Mouse (Mus musculus): Measurements from ENCODE around the gene Naa10. TPM values are rescaled to one million over a fixed set of nuclear protein-coding genes. Genes with fewer than 3 reads are reported as not detected.

Gene Naa10
- polyA plus RNA-seq, 1 experiment from 2014 or later: 136 TPM

- Histone ChIP-seq H3K9ac (no peak overlapping the region), H3K36me3 (peaks cover 79% of the 10 kb centered on the region)
These were observed 27.6 kb upstream of the Naa10 start for GRCm38 (mm10) chrX:73949341-73949740.

GRCm38 (mm10) chrX:73948647-73949046 is 26.9 kb upstream of the Naa10 start:
- no peaks in the 10 kb centered on the region for H3K27me3 ChIP-seq
- H3K4me3 ChIP-seq: no peak overlapping the region
- no peak overlapping the region for H3K4me2 ChIP-seq (replicated peaks)
- WGBS: 34% methylated on average over 4 of the region's 4 CpGs
- no peak overlapping the region for H3K27ac ChIP-seq
- no peaks in the 10 kb centered on the region for H3K4me1 ChIP-seq
- H3K9me3 ChIP-seq: no peaks in the 10 kb centered on the region
- no peak for ATAC-seq (ENCODE audit: insufficient number of reproducible peaks, insufficient read depth, low FRiP score, low TSS enrichment)
- H3K9ac ChIP-seq: no peak overlapping the region
- H3K36me3 ChIP-seq: peaks cover 77% of the 10 kb centered on the region

More at GRCm38 (mm10) chrX:73949341-73949740, 27.6 kb upstream of the Naa10 start:
- Histone ChIP-seq H3K27me3 (no peaks in the 10 kb centered on the region), H3K4me1 (no peaks in the 10 kb centered on the region), H3K27ac (no peak overlapping the region), H3K4me2 (replicated peaks) (no peak overlapping the region), H3K4me3 (no peak overlapping the region), H3K9me3 (no peaks in the 10 kb centered on the region)
- 91% methylated on average over 10 of the region's 10 CpGs for WGBS
- no peak for ATAC-seq (ENCODE audit: insufficient number of reproducible peaks, insufficient read depth, low FRiP score, low TSS enrichment)

- Histone ChIP-seq H3K27ac (no peak overlapping the region), H3K4me3 (no peak overlapping the region), H3K9ac (no peak overlapping the region), H3K9me3 (no peaks in the 10 kb centered on the region), H3K36me3 (peaks cover 73% of the 10 kb centered on the region), H3K27me3 (no peaks in the 10 kb centered on the region), H3K4me2 (replicated peaks) (no peak overlapping the region), H3K4me1 (no peaks in the 10 kb centered on the region)
- 90% methylated on average over 6 of the region's 6 CpGs for WGBS
- ATAC-seq (ENCODE audit: insufficient number of reproducible peaks, insufficient read depth, low FRiP score, low TSS enrichment): no peak
These were observed 25.2 kb upstream of the Naa10 start for GRCm38 (mm10) chrX:73946896-73947295.

GRCm38 (mm10) chrX:73942294-73942693 is 20.6 kb upstream of the Naa10 start:
- no peaks in the 10 kb centered on the region for H3K4me1 ChIP-seq
- no peak overlapping the region for H3K4me3 ChIP-seq
- H3K36me3 ChIP-seq: peaks cover 43% of the 10 kb centered on the region
- 83% methylated on average over 2 of the region's 2 CpGs for WGBS
- no peaks in the 10 kb centered on the region for H3K9me3 ChIP-seq
- no peak overlapping the region for H3K9ac ChIP-seq
- no peak overlapping the region for H3K4me2 ChIP-seq (replicated peaks)
- H3K27ac ChIP-seq: no peak overlapping the region
- no peak for ATAC-seq (ENCODE audit: insufficient number of reproducible peaks, insufficient read depth, low FRiP score, low TSS enrichment)
- no peaks in the 10 kb centered on the region for H3K27me3 ChIP-seq

- ATAC-seq (ENCODE audit: insufficient number of reproducible peaks, insufficient read depth, low FRiP score, low TSS enrichment): no peak
- Histone ChIP-seq H3K4me1 (no peaks in the 10 kb centered on the region), H3K36me3 (peaks cover 38% of the 10 kb centered on the region), H3K9me3 (no peaks in the 10 kb centered on the region), H3K27me3 (no peaks in the 10 kb centered on the region), H3K9ac (no peak overlapping the region), H3K4me2 (replicated peaks) (no peak overlapping the region), H3K4me3 (no peak overlapping the region), H3K27ac (no peak overlapping the region)
- 94% methylated on average over 2 of the region's 2 CpGs for WGBS
These were observed 20.1 kb upstream of the Naa10 start for GRCm38 (mm10) chrX:73941860-73942259.

GRCm38 (mm10) chrX:73931871-73932270 is 10.1 kb upstream of the Naa10 start:
- Histone ChIP-seq H3K9me3 (no peaks in the 10 kb centered on the region), H3K4me2 (replicated peaks) (no peak overlapping the region), H3K9ac (no peak overlapping the region), H3K27ac (no peak overlapping the region), H3K27me3 (no peaks in the 10 kb centered on the region), H3K4me1 (no peaks in the 10 kb centered on the region), H3K4me3 (no peak overlapping the region), H3K36me3 (no peaks in the 10 kb centered on the region)
- no peak for ATAC-seq (ENCODE audit: insufficient number of reproducible peaks, insufficient read depth, low FRiP score, low TSS enrichment)
- WGBS: 74% methylated on average over 2 of the region's 2 CpGs

- Histone ChIP-seq H3K9me3 (no peaks in the 10 kb centered on the region), H3K4me1 (no peaks in the 10 kb centered on the region), H3K27me3 (no peaks in the 10 kb centered on the region), H3K4me3 (peak within 1 kb of the TSS; percentile 17; the same call in 1 of the 2 replicates), H3K36me3 (no peaks in the 10 kb centered on the region), H3K27ac (no peak within 1 kb of the TSS), H3K9ac (no peak within 1 kb of the TSS; the same call in 1 of the 2 replicates), H3K4me2 (replicated peaks) (peak within 1 kb of the TSS; percentile 35)
- WGBS: 39% methylated on average over 17 of the region's 17 CpGs
- peak; percentile 69; the same call in 1 of the 2 replicates for ATAC-seq (ENCODE audit: insufficient number of reproducible peaks, insufficient read depth, low FRiP score, low TSS enrichment)
These were observed 8.8 kb upstream of the Naa10 start, which contains the start of gene Renbp for GRCm38 (mm10) chrX:73930402-73931062. Gene Renbp (minus strand): TSS chrX:73930850.

- H3K4me1 ChIP-seq: no peaks in the 10 kb centered on the region
- no peaks in the 10 kb centered on the region for H3K27me3 ChIP-seq
- H3K4me2 ChIP-seq (replicated peaks): peak overlapping the region; percentile 62
- peak overlapping the region; percentile 75; the same call in 1 of the 2 replicates for H3K27ac ChIP-seq
- H3K9ac ChIP-seq: 0 out of 2 replicates have a peak overlapping the region, but pooled peaks have one; percentile 38
- peak overlapping the region; percentile 51 for H3K4me3 ChIP-seq
- peaks cover 8% of the 10 kb centered on the region; the same call in 1 of the 2 replicates for H3K36me3 ChIP-seq
- no peaks in the 10 kb centered on the region for H3K9me3 ChIP-seq
- 72% methylated on average over 8 of the region's 8 CpGs for WGBS
- no peak for ATAC-seq (ENCODE audit: insufficient number of reproducible peaks, insufficient read depth, low FRiP score, low TSS enrichment)
These were observed 772 bp upstream of the Naa10 start for GRCm38 (mm10) chrX:73922550-73922882.

- 14% methylated on average over 34 of the region's 34 CpGs for WGBS
- Histone ChIP-seq H3K4me2 (replicated peaks) (peak overlapping the region; percentile 62), H3K9ac (peak overlapping the region; percentile 68), H3K27me3 (no peaks in the 10 kb centered on the region), H3K36me3 (peaks cover 10% of the 10 kb centered on the region; the same call in 1 of the 2 replicates), H3K4me1 (no peaks in the 10 kb centered on the region), H3K4me3 (peak overlapping the region; percentile 51), H3K27ac (peak overlapping the region; percentile 77; the same call in 1 of the 2 replicates), H3K9me3 (no peaks in the 10 kb centered on the region)
- ATAC-seq (ENCODE audit: insufficient number of reproducible peaks, insufficient read depth, low FRiP score, low TSS enrichment): no peak
These were observed 390 bp downstream of the Naa10 start for GRCm38 (mm10) chrX:73921285-73921822.

- 83% methylated on average over 5 of the region's 5 CpGs for WGBS
- H3K27me3 ChIP-seq: no peaks in the 10 kb centered on the region
- H3K4me2 ChIP-seq (replicated peaks): no peak overlapping the region
- peaks cover 10% of the 10 kb centered on the region; the same call in 1 of the 2 replicates for H3K36me3 ChIP-seq
- no peaks in the 10 kb centered on the region for H3K9me3 ChIP-seq
- H3K4me3 ChIP-seq: no peak overlapping the region
- no peak overlapping the region for H3K27ac ChIP-seq
- no peaks in the 10 kb centered on the region for H3K4me1 ChIP-seq
- no peak for ATAC-seq (ENCODE audit: insufficient number of reproducible peaks, insufficient read depth, low FRiP score, low TSS enrichment)
- no peak overlapping the region for H3K9ac ChIP-seq
These were observed 3.1 kb downstream of the Naa10 start for GRCm38 (mm10) chrX:73918631-73919030.

GRCm38 (mm10) chrX:73916945-73917344 is 4.8 kb downstream of the Naa10 start:
- Histone ChIP-seq H3K4me1 (no peaks in the 10 kb centered on the region), H3K36me3 (peaks cover 10% of the 10 kb centered on the region; the same call in 1 of the 2 replicates), H3K4me3 (no peak overlapping the region), H3K27me3 (no peaks in the 10 kb centered on the region), H3K9me3 (no peaks in the 10 kb centered on the region), H3K27ac (no peak overlapping the region), H3K9ac (no peak overlapping the region), H3K4me2 (replicated peaks) (no peak overlapping the region)
- no peak for ATAC-seq (ENCODE audit: insufficient number of reproducible peaks, insufficient read depth, low FRiP score, low TSS enrichment)
- 71% methylated on average over 8 of the region's 8 CpGs for WGBS
